Mouse (Mus musculus) embryo, embryonic 9.5 days (tissue): ENCODE data around the gene Alms1.
"Not testable (repeated sequence)": the region's sequence is repeated elsewhere in the genome, so short reads cannot be mapped to it uniquely, and the experiment has no call there.

Experiments
- DNase-seq: peaks from one replicate; pipeline ENCODE4 v3.0.0-alpha.2; 2017; ENCODE audit errors: extremely low spot score

Alms1 gene

DNA sequence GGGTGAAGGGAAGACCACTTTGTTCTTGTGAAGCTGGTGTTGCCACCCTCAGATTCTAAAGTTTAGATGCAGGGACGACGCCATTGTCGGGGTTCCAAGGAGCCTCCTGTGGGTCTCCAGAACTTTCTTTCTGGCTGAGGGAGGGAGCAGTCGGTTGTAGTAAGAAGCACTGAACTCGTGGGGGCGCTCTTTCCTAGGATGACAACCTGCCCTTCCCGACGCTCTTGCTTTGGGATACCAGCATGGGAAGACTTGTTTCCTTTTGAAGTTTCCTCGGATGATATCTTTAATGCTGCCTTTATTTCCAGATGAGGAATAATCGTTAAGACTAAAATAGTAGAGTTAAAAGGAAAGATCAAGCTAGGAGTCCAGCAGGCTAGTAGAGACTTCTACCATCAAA, 125.8 kb downstream of the Alms1 start, which contains the start of gene Nat8f7:
Gene Nat8f7 (minus strand): TSS at position 101 of the 400 bp plus-strand sequence.
- DNase-seq: not testable (repeated sequence)
